Comparison of ENCODE assay signal across 17 mouse cellular contexts in genomic region chr3:157255446-157255845, GRCm38 (mm10).
DNase-seq lines count a peak whose midpoint lies in the region; ATAC-seq and TF ChIP-seq lines count a peak whose summit lies in the region.
"Had no signal": no experiment of that assay in that cellular context is flagged by ENCODE, and none has a peak within 500 bp of the region (broad histone marks: within the 10 kb centered on the region; RNA-seq: fewer than 3 reads in every experiment).

No protein-coding gene starts in this region.

- no peaks in the 10 kb centered on the region for H3K36me3 ChIP-seq in hindbrain, embryonic 12.5 days
- no peaks in the 10 kb centered on the region for H3K36me3 ChIP-seq in hindbrain, embryonic 16.5 days (ENCODE audit: control insufficient read depth, insufficient read depth, low read length)
- H3K36me3 ChIP-seq in midbrain, embryonic 14.5 days (ENCODE audit: control insufficient read depth, insufficient read depth, low read length) = no peaks in the 10 kb centered on the region
- H3K36me3 ChIP-seq: limb, embryonic 15.5 days; liver, embryonic 15.5 days; stomach, embryonic 15.5 days had no signal

- no peak overlapping the region for H3K4me2 ChIP-seq in hindbrain, embryonic 12.5 days (replicated peaks)
- no peak overlapping the region for H3K4me2 ChIP-seq in hindbrain, embryonic 16.5 days (ENCODE audit: low read length)
- H3K4me2 ChIP-seq in midbrain, embryonic 14.5 days (ENCODE audit: low read length) = no peak overlapping the region
- H3K4me2 ChIP-seq: limb, embryonic 15.5 days; liver, embryonic 15.5 days; stomach, embryonic 15.5 days had no signal

- H3K4me3 ChIP-seq in hindbrain, embryonic 12.5 days = no peak overlapping the region
- no peak overlapping the region for H3K4me3 ChIP-seq in hindbrain, embryonic 16.5 days (ENCODE audit: low read length)
- H3K4me3 ChIP-seq in midbrain, embryonic 14.5 days (replicated peaks; ENCODE audit: low read depth, low read length) = no peak overlapping the region
- H3K4me3 ChIP-seq: heart, adult 2 months; limb, embryonic 15.5 days; liver, embryonic 15.5 days; stomach, embryonic 15.5 days had no signal

- peaks cover 6% of the 10 kb centered on the region for H3K4me1 ChIP-seq in hindbrain, embryonic 12.5 days
- H3K4me1 ChIP-seq in hindbrain, embryonic 16.5 days (ENCODE audit: control insufficient read depth, insufficient read depth, low read depth, low read length) = peaks cover 3% of the 10 kb centered on the region; the same call in 1 of the 2 replicates
- peaks cover 13% of the 10 kb centered on the region for H3K4me1 ChIP-seq in midbrain, embryonic 14.5 days (ENCODE audit: control insufficient read depth, insufficient read depth, low read length)
- H3K4me1 ChIP-seq: liver, embryonic 15.5 days; stomach, embryonic 15.5 days had no signal

- no peak for TF ChIP-seq POLR2A in brain, embryonic 14.5 days (IDR thresholded peaks at IDR 0.05; ENCODE audit: borderline replicate concordance, extremely low read depth, insufficient read depth, insufficient read length, poor library complexity, severe bottlenecking)

- no peak for DNase-seq in frontal cortex, adult 2 months (ENCODE audit: extremely low spot score in 1 of 2, low spot score in 1 of 2)
- DNase-seq in brain, embryonic 14.5 days (ENCODE audit: low read depth) = peak; percentile 26
- DNase-seq in midbrain, embryonic 14.5 days = no peak
- DNase-seq in right cerebral cortex, postnatal 25 days = no peak
- DNase-seq: B cell, adult 2 months; cerebellum, adult 8-10 months; gastrocnemius, postnatal 10 days; heart, adult 2 months; thymus, adult 18-20 months had no signal

- H3K9me3 ChIP-seq in hindbrain, embryonic 12.5 days (replicated peaks) = no peaks in the 10 kb centered on the region
- H3K9me3 ChIP-seq in hindbrain, embryonic 16.5 days (ENCODE audit: control insufficient read depth, low read length) = no peaks in the 10 kb centered on the region
- H3K9me3 ChIP-seq in midbrain, embryonic 14.5 days (ENCODE audit: control insufficient read depth, low read length) = no peaks in the 10 kb centered on the region
- H3K9me3 ChIP-seq: limb, embryonic 15.5 days; liver, embryonic 15.5 days; stomach, embryonic 15.5 days had no signal

- no peak for TF ChIP-seq CTCF in brain, embryonic 14.5 days (IDR thresholded peaks at IDR 0.05; ENCODE audit: borderline replicate concordance, extremely low read depth, insufficient read depth, insufficient read length)

- H3K27ac ChIP-seq in hindbrain, embryonic 12.5 days = 0 out of 2 replicates have a peak overlapping the region, but pooled peaks have one; percentile 12
- H3K27ac ChIP-seq in hindbrain, embryonic 16.5 days (ENCODE audit: low read depth, low read length) = no peak overlapping the region
- peak overlapping the region; percentile 67 for H3K27ac ChIP-seq in midbrain, embryonic 14.5 days (replicated peaks; ENCODE audit: low read depth, low read length)
- H3K27ac ChIP-seq: heart, adult 2 months; limb, embryonic 15.5 days; liver, embryonic 15.5 days; macrophage; stomach, embryonic 15.5 days had no signal

- H3K27me3 ChIP-seq in hindbrain, embryonic 12.5 days = no peaks in the 10 kb centered on the region
- no peaks in the 10 kb centered on the region for H3K27me3 ChIP-seq in hindbrain, embryonic 16.5 days (replicated peaks; ENCODE audit: control insufficient read depth, insufficient read depth, low read length)
- no peaks in the 10 kb centered on the region for H3K27me3 ChIP-seq in midbrain, embryonic 14.5 days (ENCODE audit: control insufficient read depth, insufficient read depth, low read length)
- H3K27me3 ChIP-seq: limb, embryonic 15.5 days; liver, embryonic 15.5 days; stomach, embryonic 15.5 days had no signal

- peak; percentile 14; the same call in 1 of the 2 replicates for ATAC-seq in frontal cortex, adult (ENCODE audit: low TSS enrichment)
- ATAC-seq in hindbrain, embryonic 12.5 days (ENCODE audit: low FRiP score) = no peak
- no peak for ATAC-seq in hindbrain, embryonic 16.5 days
- no peak; the same call in 1 of the 2 replicates for ATAC-seq in midbrain, embryonic 14.5 days (ENCODE audit: low FRiP score, low TSS enrichment)
- ATAC-seq: intestine, embryonic 16.5 days had no signal

- H3K9ac ChIP-seq in hindbrain, embryonic 12.5 days = no peak overlapping the region
- no peak overlapping the region for H3K9ac ChIP-seq in hindbrain, embryonic 16.5 days (ENCODE audit: low read depth, low read length)
- no peak overlapping the region for H3K9ac ChIP-seq in midbrain, embryonic 14.5 days (replicated peaks; ENCODE audit: low read length)
- H3K9ac ChIP-seq: limb, embryonic 15.5 days; liver, embryonic 15.5 days; stomach, embryonic 15.5 days had no signal

- WGBS in hindbrain, embryonic 12.5 days = 44% methylated on average over 1 of the region's 1 CpGs
- 15% methylated on average over 1 of the region's 1 CpGs for WGBS in hindbrain, embryonic 16.5 days
- 44% methylated on average over 1 of the region's 1 CpGs for WGBS in midbrain, embryonic 14.5 days
